Mouse (Mus musculus) mouse trophoblast stem cell (cell line): ENCODE results near the gene Kirrel3.

Experiments used
- in situ Hi-C, 2 experiments: fragments of 300-500 bp; cut with MseI, MboI; formaldehyde crosslinking; loops; 2 replicates in 1 of 2; 3 replicates in 1 of 2; pipeline ENCODE4 v1.15.1; 2025

The Kirrel3 gene

DNA sequence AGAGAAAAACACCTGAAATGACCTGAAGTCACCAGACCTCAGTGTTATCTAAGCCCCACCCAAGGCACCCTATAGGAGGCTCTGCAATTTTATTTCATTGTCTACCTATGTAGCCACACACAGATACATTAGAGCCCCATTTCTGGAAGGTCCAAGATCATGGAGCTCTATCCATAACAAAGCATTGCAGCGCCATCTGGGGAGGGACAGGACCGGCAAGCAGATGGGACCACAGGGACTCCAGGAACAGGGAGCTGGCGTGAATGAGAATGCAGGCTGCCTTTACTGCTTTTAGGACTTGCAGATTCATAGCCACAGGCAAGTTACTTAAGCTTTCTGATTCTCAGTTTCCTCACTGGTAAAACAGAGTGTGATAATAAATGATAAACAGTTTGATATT, 392.1 kb downstream of the Kirrel3 start:
- in situ Hi-C loops: no loop called here

DNA sequence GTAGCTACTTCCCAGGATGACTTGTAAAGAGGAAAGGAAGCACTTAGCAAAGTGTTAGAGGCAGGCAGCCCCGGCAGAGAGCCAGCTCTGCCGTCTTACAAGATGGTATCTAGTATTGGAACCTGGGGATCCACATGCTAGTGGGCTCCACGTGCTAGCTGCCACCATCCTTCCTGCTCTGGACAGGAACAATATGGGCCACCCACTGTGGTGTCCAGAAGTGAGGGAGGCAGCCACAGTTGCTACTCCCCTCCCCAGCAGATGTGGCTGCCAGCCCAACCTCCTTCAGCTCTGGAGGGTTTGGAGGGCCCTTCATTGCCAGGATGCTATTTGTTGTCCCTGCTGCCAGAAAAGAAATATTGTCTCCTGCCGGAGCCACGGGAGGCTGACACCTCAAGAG, 396.1 kb downstream of the Kirrel3 start:
- in situ Hi-C loops: no loop called here

DNA sequence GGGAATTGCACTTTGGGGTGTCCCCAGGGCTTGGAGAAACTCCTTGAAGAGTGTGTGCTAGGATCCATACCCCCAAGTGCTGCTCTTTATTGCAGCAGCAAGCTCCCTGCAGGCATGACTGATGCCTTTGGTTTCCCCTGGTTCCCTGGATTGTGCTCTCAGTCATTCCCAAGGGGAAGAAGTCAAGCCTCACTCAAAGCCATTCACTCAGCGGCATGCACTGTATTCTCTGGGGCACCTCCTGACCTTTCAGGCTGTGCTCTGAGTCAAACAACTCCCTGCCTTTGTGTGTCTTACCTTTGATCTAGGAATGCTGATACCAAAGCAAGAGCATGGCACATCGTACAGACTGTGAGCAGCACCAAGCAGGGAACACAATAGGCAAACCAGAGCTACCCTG, 396.5 kb downstream of the Kirrel3 start:
- in situ Hi-C loops: no loop called here

GRCm38 (mm10) chr9:34883122-34883521, 397.4 kb downstream of the Kirrel3 start:
- in situ Hi-C loops: no loop called here

DNA sequence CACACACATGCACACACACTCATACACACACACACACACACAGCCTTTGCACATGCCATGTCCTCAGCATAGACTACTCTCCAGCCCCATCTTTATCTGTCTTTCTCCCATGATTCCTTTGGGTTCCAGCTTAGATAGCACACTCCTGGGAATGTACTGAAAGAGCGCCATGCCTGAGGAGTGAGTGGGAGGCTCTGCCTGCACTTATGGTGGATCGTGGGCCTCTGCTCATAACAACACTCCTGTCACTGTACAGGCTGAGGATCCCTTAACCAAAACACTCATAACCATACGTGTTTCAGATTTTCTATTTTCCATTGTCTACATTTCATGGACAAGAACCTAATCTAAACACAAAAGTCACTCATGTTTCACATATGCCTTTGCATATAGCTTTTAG, 398.6 kb downstream of the Kirrel3 start:
- in situ Hi-C loops: no loop called here

DNA sequence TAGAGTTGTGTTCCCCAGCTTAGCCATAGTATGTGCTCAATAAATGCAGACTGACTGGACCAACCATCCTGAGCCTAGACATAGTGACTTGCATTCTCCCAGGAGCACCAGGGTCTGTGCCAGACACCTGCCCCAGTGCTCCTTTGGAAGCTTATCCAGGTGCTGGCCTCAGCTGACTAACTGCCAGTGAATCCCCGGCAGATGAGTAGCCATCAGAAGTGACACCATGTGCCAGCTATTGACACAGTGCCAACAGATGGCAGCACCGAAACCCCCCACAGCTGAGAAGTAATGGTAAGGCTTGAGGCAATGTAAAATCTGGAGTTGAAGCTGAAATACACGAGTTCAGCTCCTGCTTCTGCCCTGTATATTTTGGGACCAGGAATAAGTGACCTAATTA, 399.2 kb downstream of the Kirrel3 start:
- in situ Hi-C loops: no loop called here

- in situ Hi-C loops: no loop called here
Measured at GRCm38 (mm10) chr9:34886746-34887145, 401.1 kb downstream of the Kirrel3 start.

DNA sequence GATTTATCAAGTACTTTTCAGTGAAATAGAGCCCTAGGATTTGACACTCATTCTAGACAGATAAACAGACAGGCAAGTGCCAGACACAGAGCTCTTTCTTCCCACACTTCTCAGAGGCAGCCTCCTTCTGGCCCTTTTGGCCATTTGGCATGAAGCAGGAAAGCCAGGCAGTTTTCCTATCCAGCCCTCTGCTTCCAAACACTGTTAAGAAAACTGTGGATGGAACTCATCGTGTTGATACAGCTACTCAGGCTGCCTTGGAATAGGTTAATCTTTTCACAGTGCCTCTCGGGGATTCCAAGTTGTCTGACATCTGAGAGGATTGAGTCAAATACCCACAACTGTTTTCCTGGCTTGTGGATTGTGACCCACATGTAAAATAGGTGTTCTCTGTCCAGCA, 401.5 kb downstream of the Kirrel3 start:
- in situ Hi-C loops: no loop called here

DNA sequence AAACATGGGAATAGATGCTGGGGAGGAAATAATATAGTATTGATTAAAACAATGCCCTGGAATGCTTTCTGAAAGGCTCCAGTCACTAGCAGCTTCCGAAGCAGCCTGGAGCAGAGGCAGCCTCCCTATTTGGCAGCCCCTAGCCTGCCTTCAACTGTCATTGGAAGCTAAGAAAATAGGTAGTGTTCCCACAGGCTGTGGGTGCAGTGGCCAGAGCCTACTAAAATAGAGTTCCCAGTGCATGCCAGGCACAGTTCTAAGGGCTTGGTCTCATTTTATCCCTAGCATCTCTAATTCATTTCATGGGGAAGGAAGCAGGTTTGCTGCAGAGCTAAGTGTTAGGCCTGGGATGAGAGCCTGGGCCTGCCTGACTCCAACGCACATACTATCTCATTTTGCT, 402.6 kb downstream of the Kirrel3 start:
- in situ Hi-C loops: no loop called here

DNA sequence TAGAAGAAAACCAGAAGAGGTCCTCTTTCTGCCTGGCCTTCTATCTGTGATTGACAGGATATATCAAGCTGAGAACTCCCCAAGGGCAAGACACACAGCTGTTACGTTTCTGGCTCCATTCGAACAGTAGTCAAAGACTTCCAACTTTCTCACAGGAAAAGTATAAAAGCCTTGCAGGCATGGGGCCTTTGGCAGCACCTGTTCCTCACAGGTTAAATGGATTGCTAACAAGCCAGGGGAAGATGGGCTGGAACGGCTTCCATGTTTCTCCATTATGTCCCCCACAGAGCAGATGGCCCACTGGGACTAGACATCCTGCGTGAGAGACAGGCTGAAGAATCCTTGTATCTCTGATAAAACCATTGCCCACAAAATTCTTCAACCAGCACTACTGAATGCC, 415.5 kb downstream of the Kirrel3 start:
- in situ Hi-C loops: no loop called here

DNA sequence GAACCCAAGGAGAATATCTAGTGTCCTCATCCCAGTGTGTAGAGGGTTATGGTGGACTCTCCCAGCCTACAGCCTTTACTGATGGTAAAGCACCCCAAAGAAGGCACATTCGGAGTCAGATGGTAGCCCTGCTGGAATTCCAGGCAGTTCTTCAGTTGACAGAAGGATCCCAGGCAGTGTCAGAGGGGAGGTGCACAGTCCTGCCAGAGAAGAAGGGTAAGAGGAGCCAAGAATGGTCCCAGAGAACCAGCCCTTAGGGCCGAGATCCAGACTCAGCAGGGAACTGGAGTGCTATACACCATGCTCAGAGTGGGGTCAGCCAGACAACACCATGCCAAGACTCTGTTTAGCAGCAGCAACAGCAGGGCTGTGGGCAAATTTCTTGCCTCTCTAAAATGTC, 416.2 kb downstream of the Kirrel3 start:
- in situ Hi-C loops: no loop called here

DNA sequence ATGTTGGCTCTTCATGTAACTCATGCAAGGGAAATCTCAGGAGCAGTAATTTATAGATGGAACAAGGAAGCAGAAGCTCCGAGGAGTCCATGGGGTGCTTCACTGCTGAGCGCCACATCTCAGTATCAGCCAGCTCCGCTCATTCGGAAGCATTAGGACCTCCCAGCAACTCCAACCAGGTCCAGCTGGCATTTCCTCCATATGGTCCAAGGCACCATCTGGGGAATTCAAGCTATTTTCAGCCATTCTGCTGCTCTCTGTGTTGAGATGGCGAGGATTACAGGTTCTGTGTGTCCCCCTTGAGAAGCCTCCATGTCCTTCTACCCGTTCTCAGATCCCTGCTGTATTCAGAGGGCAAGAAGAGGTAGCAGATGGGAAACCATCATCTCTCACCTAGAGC, 419.5 kb downstream of the Kirrel3 start:
- in situ Hi-C loops: no loop called here

DNA sequence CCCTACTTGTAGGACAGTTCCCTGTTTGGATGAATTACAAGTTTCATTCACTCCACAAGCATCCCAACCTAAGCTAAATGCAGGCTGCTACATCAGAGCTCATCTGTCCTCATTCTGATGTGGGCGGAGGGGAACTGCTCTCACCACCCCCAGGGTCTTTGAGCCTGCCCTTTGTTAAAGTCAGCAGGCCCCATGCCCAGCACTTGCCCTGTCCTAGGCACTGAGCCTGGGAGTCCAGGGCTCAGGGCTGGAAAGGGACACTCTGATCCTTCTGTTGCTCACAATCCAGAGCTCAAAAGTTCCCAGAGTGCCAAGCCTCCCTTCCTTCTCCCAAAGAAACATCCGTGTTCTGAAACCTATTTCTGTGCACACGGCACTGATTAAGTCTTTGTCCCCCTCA, 422.3 kb downstream of the Kirrel3 start:
- in situ Hi-C loops: no loop called here

DNA sequence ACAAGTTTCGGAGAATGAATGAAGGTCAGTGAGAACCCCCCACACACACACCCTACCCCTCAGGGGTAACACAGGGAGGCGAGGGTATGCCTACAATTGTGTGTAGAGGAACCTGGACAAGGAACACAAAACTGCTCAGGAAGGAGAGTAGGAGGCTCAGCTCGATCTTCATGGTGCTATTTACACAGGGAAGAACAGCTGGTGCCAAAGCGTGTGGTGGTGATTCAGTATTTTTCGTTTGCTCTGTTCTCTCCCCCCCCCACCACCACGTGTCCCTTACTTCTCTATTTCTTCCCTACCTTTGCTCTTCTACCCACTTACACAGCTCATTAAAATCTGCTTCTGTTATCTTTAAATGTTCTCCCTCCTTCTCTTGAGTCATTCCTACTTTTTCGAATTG, 426.1 kb downstream of the Kirrel3 start:
- in situ Hi-C loops: no loop called here

DNA sequence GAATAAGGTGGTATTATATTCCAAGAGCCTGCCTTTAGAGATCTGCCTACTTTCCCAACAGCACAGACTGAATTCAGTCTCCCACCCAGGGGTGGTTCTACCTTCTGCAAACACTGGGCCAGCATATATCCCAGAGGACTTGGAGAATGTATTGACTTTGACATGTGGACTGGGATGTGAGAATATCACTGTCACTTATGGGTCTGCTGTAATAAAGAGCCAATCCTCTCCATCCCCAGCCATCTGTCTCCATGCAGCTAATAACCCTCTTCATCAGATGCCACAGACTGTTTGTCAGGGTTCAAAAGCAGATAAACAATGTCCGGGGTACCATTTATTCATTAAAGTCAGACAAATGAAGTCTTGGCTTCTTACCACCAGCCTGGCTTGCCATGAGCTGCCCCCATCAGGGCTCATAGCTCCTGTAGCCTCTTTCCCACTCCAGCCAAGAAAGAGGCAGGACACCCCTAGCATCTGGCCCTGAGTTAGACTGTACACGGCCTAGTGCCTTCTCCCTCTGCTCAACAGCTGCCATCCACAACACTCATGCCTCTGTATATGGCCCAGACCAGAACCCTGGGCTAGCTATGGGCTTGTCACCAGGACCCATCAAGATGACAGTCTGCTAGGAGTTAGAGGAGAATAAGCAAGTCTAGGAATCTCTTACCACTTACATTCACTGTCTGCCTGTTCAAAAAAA, 426.7 kb downstream of the Kirrel3 start:
- in situ Hi-C loops: no loop called here

GRCm38 (mm10) chr9:34912996-34913395, 427.3 kb downstream of the Kirrel3 start:
- in situ Hi-C loops: no loop called here

DNA sequence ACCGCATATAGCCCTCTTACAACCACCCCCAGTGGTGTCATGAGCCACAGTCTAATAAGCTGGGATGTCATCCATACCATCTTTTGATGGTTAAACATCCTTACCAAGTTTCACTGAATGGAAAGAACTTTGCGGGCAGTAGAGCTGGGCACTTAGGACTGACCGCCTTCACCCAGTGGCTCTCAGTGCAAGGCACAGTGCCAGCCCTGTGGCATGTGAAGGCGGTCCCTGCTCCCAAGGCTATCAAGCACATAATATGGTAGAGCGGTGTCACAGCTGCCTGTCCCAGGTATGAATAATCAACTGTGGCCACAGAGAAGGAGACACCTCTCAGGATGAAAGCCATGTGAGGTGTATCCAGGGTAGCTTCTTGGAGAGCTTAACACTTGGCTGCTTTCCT, 433.3 kb downstream of the Kirrel3 start:
- in situ Hi-C loops: no loop called here

- in situ Hi-C loops: no loop called here
Measured at GRCm38 (mm10) chr9:34920116-34920515, 434.4 kb downstream of the Kirrel3 start.

GRCm38 (mm10) chr9:34921941-34922340, 436.2 kb downstream of the Kirrel3 start:
- in situ Hi-C loops: no loop called here

- in situ Hi-C loops: no loop called here
Measured at GRCm38 (mm10) chr9:34922716-34923115, 437.0 kb downstream of the Kirrel3 start.

DNA sequence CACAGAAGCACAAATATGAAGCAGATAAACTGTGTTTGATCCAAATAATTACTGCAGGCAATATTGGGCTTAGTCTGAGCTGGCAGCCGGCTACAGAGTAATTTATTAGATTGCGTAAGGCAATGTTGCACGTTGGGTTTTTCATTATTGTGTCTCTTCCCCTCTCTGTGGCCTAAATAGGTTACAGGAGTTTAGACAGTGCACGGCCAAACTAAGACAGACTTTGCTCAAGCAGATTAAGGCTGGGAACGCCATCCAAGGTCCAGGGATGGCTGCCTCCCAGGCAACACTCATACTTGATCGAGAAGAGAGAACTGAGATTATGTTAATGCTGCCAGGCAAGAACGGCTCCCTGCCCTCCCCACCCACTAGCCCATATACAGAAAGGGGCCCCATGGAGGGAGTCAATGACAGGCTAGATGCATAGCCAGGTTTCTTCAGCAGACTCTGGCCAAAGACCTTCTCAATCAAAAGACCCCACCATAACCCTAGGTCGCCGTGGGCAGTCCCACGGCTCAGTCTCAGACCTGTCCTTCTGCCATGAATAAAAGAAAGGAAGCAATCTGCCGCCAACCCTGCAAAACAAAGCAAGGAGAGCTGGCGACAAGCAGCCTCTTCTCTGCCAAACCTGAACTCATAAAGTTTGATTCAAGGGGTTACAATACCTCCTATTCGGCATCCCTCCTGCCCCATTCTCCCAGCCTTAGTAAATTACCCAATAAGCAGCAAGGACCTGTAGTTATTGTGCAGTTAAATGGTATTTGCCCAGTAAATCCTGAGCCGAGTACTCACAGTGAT, 437.6 kb downstream of the Kirrel3 start:
- in situ Hi-C loops: no loop called here

- in situ Hi-C loops: no loop called here
Measured at GRCm38 (mm10) chr9:34925616-34926015, 439.9 kb downstream of the Kirrel3 start.

DNA sequence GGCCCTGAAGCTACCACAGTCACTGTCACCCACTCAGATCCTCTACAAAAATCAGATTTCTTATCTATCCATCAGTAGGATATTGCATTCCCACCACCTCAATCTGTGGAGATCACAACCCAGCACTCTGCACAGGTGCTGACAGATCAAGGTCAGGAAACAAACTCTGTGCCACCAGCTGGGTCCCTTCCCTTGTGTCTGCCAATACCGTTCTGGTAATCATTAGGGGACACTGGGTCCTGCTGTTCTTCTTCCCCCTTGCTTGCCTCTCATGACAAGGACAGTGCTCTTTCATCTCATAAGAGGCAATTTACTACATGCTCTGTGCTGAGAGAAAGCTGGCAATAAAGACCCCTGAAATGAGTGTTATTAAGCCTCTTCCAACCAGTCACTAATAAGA, 444.7 kb downstream of the Kirrel3 start:
- in situ Hi-C loops: no loop called here
